Mouse (Mus musculus) embryonic stem cell, embryonic (primary cell): ENCODE measurements around the gene Prr19.
"Not testable (repeated sequence)": the region's sequence is repeated elsewhere in the genome, so short reads cannot be mapped to it uniquely, and the experiment has no call there.

Experiments
- CTCF ChIA-PET, 4 experiments: fragments of 300-600 bp in 2 of 4; fragments of 350-600 bp in 2 of 4; sonication (Branson Sonifier 250); formaldehyde crosslinking; loops; one replicate each; lab custom pipeline; 2022; ENCODE audit warnings: inconsistent platforms in 2 of 4; lab: Charles Lee
- POLR2A ChIA-PET, 4 experiments: fragments of 300-600 bp in 2 of 4; fragments of 350-600 bp in 2 of 4; sonication (Branson Sonifier 250); formaldehyde crosslinking; loops; one replicate each; lab custom pipeline; 2022; ENCODE audit warnings: antibody characterized with exemption in 4 of 4, inconsistent platforms in 1 of 4; lab: Charles Lee

Prr19 gene

DNA sequence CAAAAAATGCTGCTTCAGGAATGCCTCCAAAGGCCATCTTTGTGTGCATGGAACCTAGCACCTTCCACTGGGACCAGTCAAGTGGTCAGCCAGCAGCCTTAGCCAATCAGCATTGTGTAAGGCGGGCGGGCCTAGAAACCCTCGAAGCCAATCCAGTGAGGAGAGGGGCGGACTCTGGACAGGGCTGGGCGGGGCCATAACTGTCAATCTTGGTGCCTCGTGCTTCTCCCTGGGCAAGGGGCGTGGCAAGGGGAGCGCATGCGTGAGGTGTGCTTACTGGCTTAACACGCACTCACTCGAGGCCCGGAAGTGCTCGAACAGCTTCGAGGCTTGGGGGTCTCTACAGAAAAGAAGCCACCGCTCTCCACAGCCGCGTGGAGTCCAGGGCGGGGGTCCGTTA lies at the start of gene Prr19:
Prr19 (plus strand) TSS at position 349 of the 400 bp plus-strand sequence.
- POLR2A ChIA-PET: interaction anchor here in 3 of 4 experiments (0.6 to 2.9 kb wide), 8 partner anchors 9 to 228 kb away, joined by 3 to 8 read pairs (median 3); partner anchors contain the start of genes Cic (in 1 of the 3) and Megf8 (in 1 of the 3)

DNA sequence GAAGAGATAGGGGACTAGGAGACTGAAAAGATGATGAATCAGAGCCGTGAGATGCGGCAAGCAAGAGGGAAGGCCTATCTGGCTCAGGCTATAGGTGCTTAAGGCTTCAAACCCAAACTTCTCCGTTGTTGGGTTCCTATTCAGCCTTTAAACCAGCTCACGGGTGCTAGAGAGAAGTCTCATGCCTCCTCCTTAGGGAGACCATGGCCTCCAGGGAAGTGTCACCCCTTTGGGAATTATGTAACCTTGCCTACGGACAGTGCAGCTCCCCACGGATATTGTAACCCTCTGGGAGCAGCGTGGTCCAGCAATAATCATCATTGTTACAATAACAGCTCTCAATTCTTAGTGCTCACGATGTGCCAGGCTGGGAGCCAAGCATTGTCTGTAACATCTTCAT lies 49.4 kb upstream of the Prr19 start:
- CTCF ChIA-PET: interaction anchor here in 2 of 4 experiments (0.7 to 1.0 kb wide), 3 partner anchors 27 to 150 kb away, joined by 3 to 5 read pairs (median 3); no protein-coding TSS in a partner anchor
- POLR2A ChIA-PET: interaction anchor here in 3 of 4 experiments (0.6 to 7.3 kb wide), 21 partner anchors 9 to 53 kb away, joined by 3 to 57 read pairs (median 5); partner anchors contain the start of genes Cic (in 3 of the 3), Pafah1b3 (in 3 of the 3), Gsk3a (in 1 of the 3) and Zfp526 (in 1 of the 3)

More for the DNA sequence above, at the start of gene Prr19:
- CTCF ChIA-PET: no interaction called here

- ChIA-PET POLR2A (interaction anchor here (0.5 to 4.2 kb wide), 8 partner anchors 9 to 418 kb away, joined by 3 to 63 read pairs (median 6); no protein-coding TSS in a partner anchor), CTCF (interaction anchor here in 3 of 4 experiments (0.5 to 2.5 kb wide), 5 partner anchors 16 to 258 kb away, joined by 3 to 14 read pairs (median 4); no protein-coding TSS in a partner anchor)
Measured at GRCm38 (mm10) chr7:25261896-25262295, 39.3 kb upstream of the Prr19 start.

- POLR2A ChIA-PET: interaction anchor here (0.6 to 6.1 kb wide), 59 partner anchors 8 to 730 kb away, joined by 3 to 63 read pairs (median 4); partner anchors contain the start of genes Pafah1b3 (in 3 of the 4), Zfp526 (in 3 of the 4), Dedd2 (in 2 of the 4) and Gsk3a (in 2 of the 4)
- CTCF ChIA-PET: interaction anchor here (0.6 to 1.5 kb wide), 17 partner anchors 8 to 541 kb away, joined by 3 to 8 read pairs (median 4); partner anchors contain the start of genes Megf8 (in 2 of the 4) and Pafah1b3 (in 1 of the 4)
Measured at GRCm38 (mm10) chr7:25263968-25264870, 37.0 kb upstream of the Prr19 start.

DNA sequence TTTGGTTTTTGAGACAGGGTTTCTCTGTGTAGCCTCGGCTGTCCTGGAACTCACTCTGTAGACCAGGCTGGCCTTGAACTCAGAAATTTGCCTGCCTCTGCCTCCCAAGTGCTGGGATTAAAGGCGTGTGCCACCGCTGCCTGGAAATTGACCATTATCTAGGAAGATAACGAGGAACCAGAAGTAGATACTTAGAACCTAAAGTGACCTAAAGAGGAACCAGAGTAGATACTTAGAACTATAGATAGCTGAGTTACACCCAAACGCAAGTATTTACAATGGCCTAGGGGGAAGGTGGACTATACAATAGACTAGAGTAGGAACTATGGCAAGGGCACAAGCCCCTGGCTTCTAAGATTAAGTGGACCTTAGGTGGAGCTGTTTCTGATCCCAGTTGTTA lies 35.5 kb upstream of the Prr19 start:
- POLR2A ChIA-PET: interaction anchor here (0.6 to 6.1 kb wide), 14 partner anchors 9 to 189 kb away, joined by 3 to 68 read pairs (median 6); partner anchors contain the start of genes Zfp526 (in 2 of the 4) and Dedd2 (in 1 of the 4)
- CTCF ChIA-PET: not testable (repeated sequence)

DNA sequence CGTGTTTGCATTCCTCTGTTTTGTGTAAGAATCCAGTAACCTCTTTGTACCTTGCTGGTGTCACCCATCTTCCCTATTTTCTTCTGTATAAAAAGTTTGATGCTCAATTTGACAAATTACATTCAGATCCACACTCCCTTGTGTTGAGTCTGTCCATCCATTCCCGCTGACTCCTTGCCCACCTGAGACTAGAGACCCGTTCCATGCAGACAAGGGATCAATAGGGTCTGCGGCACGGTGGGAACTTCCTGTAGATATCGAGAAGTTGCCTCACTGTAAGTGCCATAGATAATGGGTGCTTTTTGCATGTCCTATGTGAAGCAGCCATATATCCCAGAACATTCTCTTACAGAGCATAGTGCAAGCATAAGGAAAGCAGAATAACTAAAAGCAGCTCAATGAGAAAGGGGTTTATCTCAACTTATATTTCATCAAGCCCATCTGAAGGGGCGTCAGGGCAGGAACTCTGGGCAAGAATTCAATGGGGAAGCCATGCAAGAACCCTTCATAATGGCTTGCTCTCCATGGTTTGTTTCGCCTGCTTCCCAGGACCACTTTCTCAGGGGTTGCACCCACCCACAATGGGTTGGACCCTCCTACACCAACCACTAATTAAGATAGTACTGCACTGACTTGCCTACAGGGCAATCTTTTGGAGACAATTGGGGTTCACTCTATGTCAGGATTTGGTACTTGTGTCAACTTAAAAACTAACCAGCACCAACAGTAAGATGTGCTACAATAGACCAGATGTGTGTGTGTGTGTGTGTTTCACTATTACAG lies 34.8 kb upstream of the Prr19 start:
- ChIA-PET POLR2A (interaction anchor here in 3 of 4 experiments (0.9 to 6.1 kb wide), 14 partner anchors 10 to 190 kb away, joined by 3 to 68 read pairs (median 18); partner anchors contain the start of genes Dedd2 (in 1 of the 3), Gsk3a (in 1 of the 3), Pafah1b3 (in 1 of the 3) and Zfp526 (in 1 of the 3)), CTCF (interaction anchor here in 2 of 4 experiments (1.7 to 1.9 kb wide), 2 partner anchors 12 to 50 kb away, joined by 8 to 11 read pairs; partner anchors contain the start of gene Megf8 (in 1 of the 2))

GRCm38 (mm10) chr7:25267301-25267750 lies 33.9 kb upstream of the Prr19 start, which contains the start of gene Cic:
TSS of gene Cic (plus strand) at chr7:25267704.
- ChIA-PET POLR2A (interaction anchor here in 3 of 4 experiments (0.5 to 6.1 kb wide), 73 partner anchors 9 to 487 kb away, joined by 3 to 68 read pairs (median 5); partner anchors contain the start of genes Gsk3a (in 3 of the 3), Pafah1b3 (in 3 of the 3), Zfp526 (in 3 of the 3) and Megf8 (in 2 of the 3)), CTCF (interaction anchor here (0.6 to 1.9 kb wide), 15 partner anchors 11 to 420 kb away, joined by 3 to 25 read pairs (median 5); partner anchors contain the start of genes Gsk3a (in 1 of the 4), Megf8 (in 1 of the 4) and Rabac1 (in 1 of the 4))

DNA sequence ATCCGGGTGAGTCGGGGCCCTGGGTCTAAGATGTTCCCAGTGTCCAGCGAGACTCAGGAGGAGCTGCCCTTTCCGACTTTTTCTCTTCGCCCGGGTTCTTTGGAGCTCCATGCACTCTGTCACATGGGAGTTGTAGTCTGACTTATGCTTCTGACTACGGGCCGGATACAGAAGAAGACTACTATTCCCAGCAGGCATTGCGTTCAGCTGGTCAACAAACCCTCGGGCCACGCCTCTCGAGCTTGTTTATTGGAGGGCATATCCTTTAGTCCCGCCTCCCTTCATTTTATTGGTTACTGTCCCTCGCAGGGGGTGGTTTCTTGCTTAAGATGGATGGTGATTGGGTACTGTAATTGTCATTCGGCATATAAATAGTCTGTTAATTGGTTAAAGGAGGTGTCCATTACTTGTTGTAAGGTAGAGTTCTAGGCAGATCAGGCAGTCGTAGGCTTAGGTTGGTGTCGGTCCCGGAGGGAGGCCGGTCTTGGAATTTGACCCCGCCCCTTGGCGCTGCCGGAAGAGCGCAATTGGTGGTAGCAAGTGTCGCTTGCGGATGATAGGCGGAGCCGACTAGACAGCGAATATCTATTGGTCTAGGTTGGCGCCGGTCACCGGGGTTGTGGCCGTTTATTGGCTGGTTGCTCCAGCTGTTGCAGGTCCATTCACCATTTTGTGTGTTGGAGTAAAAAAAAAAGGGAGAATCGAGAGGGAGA lies 33.3 kb upstream of the Prr19 start:
- CTCF ChIA-PET: interaction anchor here (0.6 to 1.9 kb wide), 17 partner anchors 10 to 420 kb away, joined by 3 to 25 read pairs (median 5); partner anchors contain the start of genes Gsk3a (in 1 of the 4), Megf8 (in 1 of the 4) and Rabac1 (in 1 of the 4)
- POLR2A ChIA-PET: interaction anchor here in 3 of 4 experiments (0.5 to 6.1 kb wide), 79 partner anchors 9 to 502 kb away, joined by 3 to 68 read pairs (median 4); partner anchors contain the start of genes Gsk3a (in 3 of the 3), Megf8 (in 3 of the 3), Pafah1b3 (in 3 of the 3) and Zfp526 (in 3 of the 3)

DNA sequence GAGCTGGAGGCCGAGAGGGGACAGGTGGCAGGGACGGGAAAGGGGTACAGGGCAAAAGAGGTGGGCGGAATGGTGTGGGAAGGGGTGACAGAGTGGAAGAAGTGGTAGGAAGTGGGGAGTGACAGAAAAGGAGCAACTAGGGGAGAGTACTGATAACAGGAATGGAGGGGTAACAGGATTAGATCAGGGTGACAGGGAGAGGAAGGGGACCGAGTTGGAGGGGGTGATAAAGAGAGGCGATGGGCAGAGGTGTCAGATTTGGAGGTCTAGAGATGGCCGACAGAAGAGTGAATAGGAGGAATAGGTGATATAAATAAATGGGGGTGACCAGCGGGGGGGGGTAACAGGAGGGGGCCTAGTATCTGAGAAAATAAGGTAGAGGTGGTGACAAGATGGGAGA lies 32.6 kb upstream of the Prr19 start:
- ChIA-PET POLR2A (interaction anchor here in 3 of 4 experiments (0.7 to 6.1 kb wide), 32 partner anchors 8 to 501 kb away, joined by 3 to 68 read pairs (median 8); partner anchors contain the start of genes Megf8 (in 2 of the 3), Dedd2 (in 1 of the 3), Dmrtc2 (in 1 of the 3) and Gsk3a (in 1 of the 3)), CTCF (interaction anchor here in 3 of 4 experiments (0.8 to 1.6 kb wide), 6 partner anchors 20 to 296 kb away, joined by 3 to 8 read pairs (median 6); partner anchors contain the start of genes Gsk3a (in 1 of the 3) and Rabac1 (in 1 of the 3))

DNA sequence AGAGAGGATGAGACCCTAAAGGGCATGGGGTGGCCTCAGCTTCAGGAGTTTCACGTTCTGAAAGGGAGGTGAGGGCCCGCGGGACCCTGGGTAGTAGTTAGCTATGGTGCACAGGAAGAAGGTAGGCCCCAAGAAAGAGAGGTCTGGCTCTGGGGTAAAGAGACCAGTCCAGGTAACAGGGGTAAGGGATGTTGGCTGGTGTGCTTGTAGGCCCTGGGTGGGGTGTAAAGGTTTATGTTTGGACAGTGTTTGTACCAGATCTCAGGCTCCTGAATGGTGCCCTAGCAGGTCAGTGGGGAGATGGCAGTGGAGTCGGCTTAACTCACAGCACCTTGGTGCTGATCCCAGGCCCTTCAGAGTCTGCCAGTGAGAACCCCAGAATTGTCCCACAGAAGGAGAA lies 32.2 kb upstream of the Prr19 start:
- POLR2A ChIA-PET: interaction anchor here in 3 of 4 experiments (0.6 to 6.1 kb wide), 22 partner anchors 8 to 379 kb away, joined by 3 to 68 read pairs (median 10); partner anchors contain the start of genes Dedd2 (in 1 of the 3), Gsk3a (in 1 of the 3), Megf8 (in 1 of the 3) and Pafah1b3 (in 1 of the 3)
- CTCF ChIA-PET: interaction anchor here in 3 of 4 experiments (0.7 to 1.6 kb wide), 5 partner anchors 9 to 134 kb away, joined by 3 to 6 read pairs (median 4); partner anchors contain the start of gene Megf8 (in 1 of the 3)

GRCm38 (mm10) chr7:25269545-25270271 lies 31.5 kb upstream of the Prr19 start:
- CTCF ChIA-PET: interaction anchor here in 3 of 4 experiments (0.7 to 1.6 kb wide), 7 partner anchors 8 to 164 kb away, joined by 3 to 9 read pairs (median 4); partner anchors contain the start of gene Megf8 (in 1 of the 3)
- POLR2A ChIA-PET: interaction anchor here in 3 of 4 experiments (0.6 to 6.1 kb wide), 25 partner anchors 7 to 135 kb away, joined by 3 to 68 read pairs (median 5); partner anchors contain the start of genes Gsk3a (in 2 of the 3), Dedd2 (in 1 of the 3), Megf8 (in 1 of the 3) and Pafah1b3 (in 1 of the 3)

GRCm38 (mm10) chr7:25270652-25271633 lies 30.3 kb upstream of the Prr19 start:
- POLR2A ChIA-PET: interaction anchor here in 3 of 4 experiments (1.0 to 2.7 kb wide), 18 partner anchors 9 to 57 kb away, joined by 3 to 13 read pairs (median 4); partner anchors contain the start of genes Gsk3a (in 2 of the 3), Pafah1b3 (in 1 of the 3) and Prr19 (in 1 of the 3)
- CTCF ChIA-PET: interaction anchor here in 2 of 4 experiments (1.1 to 1.6 kb wide), 2 partner anchors 45 to 165 kb away, joined by 3 read pairs; partner anchors contain the start of gene Megf8 (in 1 of the 2)
